Mouse (Mus musculus): ENCODE data around the gene Atpif1. TPM values are rescaled to one million over a fixed set of nuclear protein-coding genes. Genes with fewer than 3 reads are reported as not detected.
A peak's percentile ranks its signal among the peaks of the same experiment; 100 is the strongest.

Atpif1 gene
- total and polyA plus RNA-seq, 3 experiments = 292 to 397 (median 342) TPM

GRCm38 (mm10) chr4:132532496-132532895 is 963 bp downstream of the Atpif1 start:
- Histone ChIP-seq H3K4me1 (ENCODE audit: control insufficient read depth in 1 of 2, insufficient read depth in 2 of 2) (peaks cover 7 to 33% of the 10 kb centered on the region in 2 experiments), H3K4me2 (ENCODE audit: insufficient read depth, low read depth, poor library complexity, severe bottlenecking) (peak overlapping the region; percentile 69), H3K27me3 (replicated peaks) (no peaks in the 10 kb centered on the region), H3K9ac (ENCODE audit: insufficient read depth, low read depth) (peak overlapping the region; percentile 96), H3K36me3 (replicated peaks in 1 of 2; ENCODE audit: control insufficient read depth in 1 of 2, insufficient read depth in 1 of 2, low read length in 1 of 2) (peaks cover 0 to 30% of the 10 kb centered on the region in 2 experiments), H3K27ac (ENCODE audit: insufficient read depth, low read depth) (peak overlapping the region; percentile 86; the same call in 1 of the 2 replicates), H3K9me3 (replicated peaks; ENCODE audit: low read length) (no peaks in the 10 kb centered on the region), H3K79me2 (replicated peaks; ENCODE audit: control insufficient read depth, extremely low read depth, insufficient read depth, poor library complexity, severe bottlenecking) (peaks cover 25% of the 10 kb centered on the region), H3K4me3 (replicated peaks in 1 of 3; ENCODE audit: low read depth in 2 of 3, low read length in 2 of 3, poor library complexity in 1 of 3) (peak overlapping the region; percentile 78 to 92 (median 89))
- dilution Hi-C loops (cut with MboI; ENCODE audit: extremely low pct_ligation_motif_present, extremely low pct_unique_long_range_greater_than_20kb, low sequenced_read_pairs) = no loop called here
- TF ChIP-seq USF1 (IDR thresholded peaks at IDR 0.05; ENCODE audit: low read depth, low read length) (no peak), ZNF384 (IDR thresholded peaks at IDR 0.05; ENCODE audit: low read depth, low read length) (0 out of 2 replicates have a peak, but pooled peaks have one; percentile 25), MAX (IDR thresholded peaks at IDR 0.05; ENCODE audit: low read length) (peak; percentile 88), POLR2AphosphoS2 (IDR thresholded peaks at IDR 0.05; ENCODE audit: low read depth, low read length) (no peak), TCF12 (IDR thresholded peaks at IDR 0.05; ENCODE audit: low read depth, low read length) (no peak), MXI1 (IDR thresholded peaks at IDR 0.05; ENCODE audit: low read depth, low read length) (peak; percentile 80), MAFK (IDR thresholded peaks at IDR 0.05; ENCODE audit: insufficient replicate concordance, low read length) (no peak), MYC (IDR thresholded peaks at IDR 0.05; ENCODE audit: low read depth, low read length) (peak; percentile 96)
- in situ Hi-C loops (cut with MboI; ENCODE audit: low pct_ligation_motif_present, low pct_unique_long_range_greater_than_20kb, low sequenced_read_pairs) = no loop called here
- no peak for DNase-seq (ENCODE audit: extremely low read depth)

DNA sequence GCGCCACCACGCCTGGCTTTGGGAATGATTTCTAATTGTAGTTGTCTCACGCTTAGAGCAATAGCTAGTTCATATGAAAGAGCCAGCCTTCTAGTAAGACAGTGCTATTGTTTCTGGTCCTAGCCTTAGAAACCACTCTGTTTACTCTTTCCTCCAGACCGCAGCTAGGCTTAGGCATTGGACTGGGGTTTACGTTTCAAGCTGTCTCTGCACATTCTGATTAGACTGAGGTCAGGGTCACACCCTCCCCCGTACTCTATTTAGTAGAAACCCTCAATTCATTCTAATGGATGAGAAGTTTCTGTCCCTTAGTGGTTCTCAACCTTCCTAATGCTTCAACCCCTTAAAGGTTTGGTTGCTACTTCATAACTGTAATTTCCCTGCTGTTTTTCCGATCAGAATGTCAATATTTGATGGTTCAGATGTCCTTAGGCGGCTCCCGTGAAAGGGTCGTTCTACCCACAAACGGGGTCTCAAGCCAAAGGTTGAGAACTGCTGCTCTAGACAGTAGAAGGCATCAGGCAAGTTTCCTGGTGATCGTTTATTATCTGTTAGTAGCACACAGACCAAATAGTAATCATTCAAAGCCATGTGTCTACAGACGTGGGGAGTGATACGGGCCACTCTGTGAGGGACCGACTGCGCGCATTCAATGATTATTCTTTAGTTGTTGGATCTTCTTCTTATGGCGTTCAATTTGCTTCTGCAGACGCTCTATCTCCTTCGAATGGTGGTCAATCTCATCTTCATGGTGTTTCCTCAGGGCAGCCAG is 3.2 kb downstream of the Atpif1 start:
- Histone ChIP-seq H3K9ac (ENCODE audit: insufficient read depth, low read depth) (no peak overlapping the region), H3K27me3 (replicated peaks) (no peaks in the 10 kb centered on the region), H3K4me3 (replicated peaks in 1 of 3; ENCODE audit: low read depth in 2 of 3, low read length in 2 of 3, poor library complexity in 1 of 3) (no peak overlapping the region), H3K79me2 (replicated peaks; ENCODE audit: control insufficient read depth, extremely low read depth, insufficient read depth, poor library complexity, severe bottlenecking) (peaks cover 5% of the 10 kb centered on the region; the same call in 1 of the 2 replicates), H3K9me3 (replicated peaks; ENCODE audit: low read length) (no peaks in the 10 kb centered on the region), H3K27ac (ENCODE audit: insufficient read depth, low read depth) (no peak overlapping the region), H3K36me3 (replicated peaks in 1 of 2; ENCODE audit: control insufficient read depth in 1 of 2, insufficient read depth in 1 of 2, low read length in 1 of 2) (peaks cover 0 to 24% of the 10 kb centered on the region in 2 experiments), H3K4me1 (ENCODE audit: control insufficient read depth in 1 of 2, insufficient read depth in 2 of 2) (peaks cover 4 to 26% of the 10 kb centered on the region in 2 experiments), H3K4me2 (ENCODE audit: insufficient read depth, low read depth, poor library complexity, severe bottlenecking) (no peak overlapping the region)
- in situ Hi-C loops (cut with MboI; ENCODE audit: low pct_ligation_motif_present, low pct_unique_long_range_greater_than_20kb, low sequenced_read_pairs) (no loop called here), dilution Hi-C loops (cut with MboI; ENCODE audit: extremely low pct_ligation_motif_present, extremely low pct_unique_long_range_greater_than_20kb, low sequenced_read_pairs) (no loop called here)
- TF ChIP-seq JUND (conservative IDR thresholded peaks at IDR 0.05; ENCODE audit: low read depth, low read length) = no peak
- TF ChIP-seq RCOR1 (conservative IDR thresholded peaks at IDR 0.05; ENCODE audit: low read depth, low read length) = no peak
- no peak for TF ChIP-seq IRF4 (IDR thresholded peaks at IDR 0.05; ENCODE audit: low read depth, low read length)
- no peak for TF ChIP-seq CTCF (conservative IDR thresholded peaks at IDR 0.05 in 1 of 2, IDR thresholded peaks at IDR 0.05 in 1 of 2; ENCODE audit: low read depth in 2 of 2, low read length in 2 of 2)
- no peak for TF ChIP-seq MEF2A (IDR thresholded peaks at IDR 0.05; ENCODE audit: borderline replicate concordance, low read depth, low read length)
- TF ChIP-seq GABPA (IDR thresholded peaks at IDR 0.05; ENCODE audit: insufficient replicate concordance, low read depth, low read length) = no peak
- TF ChIP-seq CHD1 (IDR thresholded peaks at IDR 0.05; ENCODE audit: low read depth, low read length) = no peak
- no peak for TF ChIP-seq JUN (IDR thresholded peaks at IDR 0.05; ENCODE audit: insufficient read depth, low read depth, low read length)
- TF ChIP-seq ZNF384 (IDR thresholded peaks at IDR 0.05; ENCODE audit: low read depth, low read length) = no peak
- no peak for TF ChIP-seq BHLHE40 (IDR thresholded peaks at IDR 0.05; ENCODE audit: low read depth, low read length)
- no peak for TF ChIP-seq KAT2A (IDR thresholded peaks at IDR 0.05; ENCODE audit: insufficient replicate concordance, low read length)
- no peak for TF ChIP-seq SMC3 (IDR thresholded peaks at IDR 0.05; ENCODE audit: low read depth, low read length)
- TF ChIP-seq ZMIZ1 (IDR thresholded peaks at IDR 0.05; ENCODE audit: low read depth, low read length) = no peak
- no peak for DNase-seq (ENCODE audit: extremely low read depth)

Measured in CH12.LX (cell line).